Mouse (Mus musculus): ENCODE results near the gene Cib2. TPM values are rescaled to one million over a fixed set of nuclear protein-coding genes. Genes with fewer than 3 reads are reported as not detected.
A peak's percentile ranks its signal among the peaks of the same experiment; 100 is the strongest.
"Not testable (repeated sequence)": the region's sequence is repeated elsewhere in the genome, so short reads cannot be mapped to it uniquely, and the experiment has no call there.

Cib2 gene
- total RNA-seq (2021): 10 to 100 TPM in 1 of 2 experiments, 1 to 10 TPM in 1; 2.9 to 11.0 TPM

GRCm38 (mm10) chr9:54559771-54560471 lies at the start of gene Cib2:
Gene Cib2, minus strand, starts transcription at chr9:54560218.
- DNase-seq: peak; percentile 78 to 84
- intact Hi-C loops (cut with DNase I): no loop called here

- peak; percentile 63 to 76 for DNase-seq
- intact Hi-C loops (cut with DNase I): loop anchor here (5.0 kb wide), 2 partner anchors 53 to 168 kb away; no protein-coding TSS in a partner anchor
Observed at GRCm38 (mm10) chr9:54604886-54605285, 44.9 kb upstream of the Cib2 start.

GRCm38 (mm10) chr9:54604131-54604654 lies 44.2 kb upstream of the Cib2 start:
- DNase-seq: no peak
- intact Hi-C loops (cut with DNase I): no loop called here

- no peak for DNase-seq
- intact Hi-C loops (cut with DNase I): no loop called here
Observed at GRCm38 (mm10) chr9:54602916-54603315, 42.9 kb upstream of the Cib2 start.

- intact Hi-C loops (cut with DNase I): no loop called here
- no peak for DNase-seq
Observed at GRCm38 (mm10) chr9:54602386-54602785, 42.4 kb upstream of the Cib2 start.

GRCm38 (mm10) chr9:54596752-54597465 lies 36.9 kb upstream of the Cib2 start:
- intact Hi-C loops (cut with DNase I): no loop called here
- DNase-seq: peak; percentile 41 to 49

GRCm38 (mm10) chr9:54593652-54594051 lies 33.6 kb upstream of the Cib2 start:
- intact Hi-C loops (cut with DNase I); DNase-seq: not testable (repeated sequence)

- intact Hi-C loops (cut with DNase I): loop anchor here (5.0 kb wide), 1 partner anchor 86 kb away; the partner anchor contains the start of gene Dmxl2
- peak in 1 of 2 experiments; percentile 10 for DNase-seq
Observed at GRCm38 (mm10) chr9:54587863-54588262, 27.8 kb upstream of the Cib2 start.

- intact Hi-C loops (cut with DNase I): loop anchor here (5.0 kb wide), 1 partner anchor 84 kb away; the partner anchor contains the start of gene Dmxl2
- DNase-seq: peak; percentile 99
Observed at GRCm38 (mm10) chr9:54586199-54587061, 26.4 kb upstream of the Cib2 start, which contains the start of gene Idh3a. Gene Idh3a, plus strand, starts transcription at chr9:54586334.

GRCm38 (mm10) chr9:54585839-54586198 lies 25.8 kb upstream of the Cib2 start:
- DNase-seq: no peak
- intact Hi-C loops (cut with DNase I): loop anchor here (5.0 kb wide), 1 partner anchor 84 kb away; the partner anchor contains the start of gene Dmxl2

- DNase-seq; intact Hi-C loops (cut with DNase I): not testable (repeated sequence)
Observed at GRCm38 (mm10) chr9:54584127-54584526, 24.1 kb upstream of the Cib2 start.

- intact Hi-C loops (cut with DNase I): no loop called here
- no peak for DNase-seq
Observed at GRCm38 (mm10) chr9:54583712-54584111, 23.7 kb upstream of the Cib2 start.

- no peak for DNase-seq
- intact Hi-C loops (cut with DNase I): no loop called here
Observed at GRCm38 (mm10) chr9:54571130-54571839, 11.3 kb upstream of the Cib2 start.

GRCm38 (mm10) chr9:54568732-54569131 lies 8.7 kb upstream of the Cib2 start:
- DNase-seq: no peak
- intact Hi-C loops (cut with DNase I): no loop called here

- no peak for DNase-seq
- intact Hi-C loops (cut with DNase I): no loop called here
Observed at GRCm38 (mm10) chr9:54566958-54567357, 6.9 kb upstream of the Cib2 start.

GRCm38 (mm10) chr9:54560831-54561601 lies 998 bp upstream of the Cib2 start:
- intact Hi-C loops (cut with DNase I): no loop called here
- DNase-seq: no peak

GRCm38 (mm10) chr9:54558731-54559130 lies 1.3 kb downstream of the Cib2 start:
- DNase-seq: no peak
- intact Hi-C loops (cut with DNase I): no loop called here

- DNase-seq: no peak
- intact Hi-C loops (cut with DNase I): no loop called here
Observed at GRCm38 (mm10) chr9:54555044-54555443, 5.0 kb downstream of the Cib2 start.

GRCm38 (mm10) chr9:54552409-54552808 lies 7.6 kb downstream of the Cib2 start:
- DNase-seq: peak in 1 of 2 experiments; percentile 16
- intact Hi-C loops (cut with DNase I): loop anchor here (5.0 kb wide), 1 partner anchor 55 kb away; no protein-coding TSS in a partner anchor
